Mouse (Mus musculus) T-helper 1 cell (primary cell): ENCODE measurements at regions not wholly inside any gene's neighbourhood (a gene's known extent, or its start where the extent isn't known, plus 50 kb on each side); places are given as distances from the start of the nearest gene placed in this dataset.

ENCODE experiments used
- in situ Hi-C: fragments of 300-600 bp; cut with MboI, MseI; formaldehyde crosslinking; loops from one replicate; pipeline ENCODE4 v1.15.1; 2025; ENCODE audit warnings: high pct_unique_total_duplicates

- in situ Hi-C loops = no loop called here
Observed at GRCm38 (mm10) chr16:93083142-93083541, 257.2 kb upstream of the Runx1 start.

GRCm38 (mm10) chr16:93081533-93081932 is 255.6 kb upstream of the Runx1 start:
- in situ Hi-C loops = no loop called here

- in situ Hi-C loops = no loop called here
Observed at GRCm38 (mm10) chr16:93079660-93080390, 253.9 kb upstream of the Runx1 start.

GRCm38 (mm10) chr16:93078909-93079308 is 253.0 kb upstream of the Runx1 start:
- in situ Hi-C loops = no loop called here

DNA sequence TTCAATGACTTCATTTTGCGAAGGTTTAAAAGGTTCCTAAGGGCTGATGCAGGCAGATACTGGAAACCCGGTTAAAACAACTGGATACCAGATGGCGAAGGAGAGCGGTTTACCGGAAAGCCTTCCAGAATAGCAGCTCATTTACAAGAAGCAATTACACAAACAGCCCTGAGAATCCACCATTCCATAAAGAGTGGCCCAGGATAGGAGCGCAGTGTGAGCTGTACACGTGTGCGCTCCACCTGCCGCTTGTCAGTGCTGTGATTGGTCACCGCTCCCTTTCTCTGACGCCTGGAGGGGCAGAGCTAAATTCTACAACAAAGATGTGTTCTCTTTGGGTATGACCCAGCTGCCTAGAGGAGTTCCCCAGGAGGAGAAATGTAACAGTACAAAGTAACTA is 249.5 kb upstream of the Runx1 start:
- in situ Hi-C loops = no loop called here

DNA sequence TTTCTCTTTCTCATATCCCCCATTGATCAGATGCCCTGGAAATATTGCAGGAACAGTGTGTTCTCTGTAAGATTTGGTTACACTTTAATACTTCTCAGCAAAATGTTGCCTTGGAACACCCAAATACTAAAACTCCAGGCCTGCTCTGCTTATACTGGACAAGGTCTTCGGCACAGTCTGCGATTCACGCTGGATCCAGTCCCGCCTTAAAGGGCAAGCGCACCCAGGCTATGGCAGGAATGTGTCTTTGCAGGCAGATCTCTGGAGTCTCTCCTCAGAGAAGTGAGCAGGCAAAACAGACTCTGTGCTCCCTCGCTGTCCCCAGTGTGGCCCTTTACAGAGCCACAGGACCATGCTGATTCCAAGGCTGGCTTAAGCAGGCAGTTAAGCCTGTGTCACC is 246.2 kb upstream of the Runx1 start:
- in situ Hi-C loops = loop anchor here (5.0 kb wide), 1 partner anchor 695 kb away; no protein-coding TSS in a partner anchor

DNA sequence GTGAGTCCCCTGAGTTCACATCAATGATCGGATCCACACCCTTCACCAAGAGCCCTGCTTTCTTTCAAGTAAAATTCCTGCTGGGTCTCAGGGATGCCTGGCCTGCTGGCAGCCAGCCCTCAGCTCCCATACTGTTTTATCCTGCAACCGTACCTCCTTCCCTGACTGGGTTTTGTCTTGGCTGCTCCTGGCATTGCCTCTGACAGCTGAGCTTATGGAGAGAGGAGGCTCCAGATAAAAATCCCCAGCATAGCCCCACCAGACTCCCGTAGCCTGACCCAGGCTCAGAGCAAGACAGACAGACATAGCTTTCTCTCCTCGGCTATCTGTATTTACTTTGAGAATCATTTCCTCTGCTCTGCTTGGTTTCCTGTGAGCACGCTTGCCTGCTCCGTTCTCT is 245.8 kb upstream of the Runx1 start:
- in situ Hi-C loops = loop anchor here (5.0 kb wide), 1 partner anchor 694 kb away; no protein-coding TSS in a partner anchor

DNA sequence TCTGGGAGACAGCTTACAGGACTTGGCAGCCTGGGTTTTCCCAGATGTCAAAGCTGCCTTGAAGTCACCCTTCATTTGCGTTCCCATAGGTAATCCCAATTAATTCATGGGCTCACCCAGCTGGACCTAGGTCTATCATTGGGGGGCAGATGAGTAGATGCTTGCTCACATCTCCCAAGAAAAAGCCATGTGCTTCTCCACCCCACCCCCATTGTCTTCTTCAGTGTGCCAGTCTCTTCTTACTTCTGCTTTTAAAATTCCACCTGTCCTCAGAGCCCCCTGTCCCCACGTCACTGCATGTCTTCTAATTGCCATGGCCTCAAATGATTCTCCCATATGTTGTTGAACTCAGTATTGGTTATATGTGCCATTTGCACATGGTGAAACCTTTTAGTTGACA is 240.9 kb upstream of the Runx1 start:
- in situ Hi-C loops = no loop called here

DNA sequence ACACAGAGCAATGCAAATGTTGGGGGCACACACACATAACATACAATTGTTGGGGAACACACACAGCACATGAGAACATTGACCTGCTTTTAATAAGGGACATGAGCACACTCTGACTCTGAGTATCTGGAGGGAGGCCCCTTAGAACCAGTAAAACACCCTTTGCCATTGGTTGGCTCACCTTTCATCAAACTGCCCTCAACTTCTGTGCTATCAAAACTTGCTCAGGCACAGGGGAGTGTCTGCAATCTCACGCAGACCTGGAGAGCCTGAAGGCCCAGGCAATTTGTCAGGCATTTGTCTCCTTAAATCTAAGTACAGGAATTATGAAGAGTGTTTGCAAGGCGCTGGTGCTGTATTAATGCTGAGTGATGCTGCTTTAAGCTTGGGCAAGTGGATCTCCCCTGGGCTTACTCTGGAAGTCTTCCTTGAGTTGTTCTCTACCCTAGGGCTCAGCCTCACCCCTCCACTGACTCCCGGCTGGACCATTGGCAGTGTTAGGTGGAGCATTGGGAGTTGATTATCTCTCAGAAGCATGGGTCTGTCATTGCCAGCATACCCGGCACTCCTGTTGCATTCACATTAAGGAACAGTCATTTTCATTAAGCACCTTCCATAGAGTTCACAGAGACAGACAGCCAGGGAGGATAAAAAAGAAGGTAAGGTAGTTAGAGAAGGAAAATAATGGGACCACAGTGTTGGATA is 235.7 kb upstream of the Runx1 start:
- in situ Hi-C loops = no loop called here

DNA sequence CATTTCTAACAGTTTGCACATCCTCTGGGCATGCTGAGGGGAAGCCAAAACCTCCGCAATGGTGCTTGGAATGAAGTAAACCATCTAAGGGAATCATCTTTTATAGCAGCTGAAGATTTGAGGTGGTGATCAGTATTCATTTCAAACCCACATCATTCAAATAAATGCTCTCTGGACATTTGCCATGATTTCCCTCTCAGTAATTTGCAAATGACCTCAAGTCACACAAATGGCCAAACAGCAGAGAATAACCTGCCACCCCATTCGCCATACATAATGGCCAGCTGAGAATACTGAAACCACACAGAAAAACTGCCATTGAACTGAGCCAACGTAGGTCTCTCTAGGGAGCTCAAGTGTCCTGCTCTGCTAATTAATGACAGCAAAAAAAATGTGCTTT is 230.3 kb upstream of the Runx1 start:
- in situ Hi-C loops = no loop called here

DNA sequence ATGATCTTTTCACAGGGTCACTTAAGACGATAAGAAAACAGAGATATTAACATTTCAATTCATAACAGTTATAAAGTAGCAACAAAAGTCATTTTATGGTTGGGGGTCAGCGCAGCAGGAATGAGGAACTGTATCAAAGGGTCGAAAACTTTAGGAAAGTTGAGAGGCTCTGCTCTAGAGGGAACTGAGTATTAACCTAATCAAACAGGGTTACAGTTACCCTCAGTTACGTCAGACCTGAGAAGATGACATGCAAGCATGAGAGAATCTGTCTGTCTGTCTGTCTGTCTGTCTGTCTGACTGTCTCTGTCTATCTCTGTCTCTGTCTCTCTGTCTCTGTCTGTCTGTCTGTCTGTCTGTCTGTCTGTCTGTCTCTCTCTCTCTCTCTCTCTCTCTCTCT is 229.6 kb upstream of the Runx1 start:
- in situ Hi-C loops = no loop called here

DNA sequence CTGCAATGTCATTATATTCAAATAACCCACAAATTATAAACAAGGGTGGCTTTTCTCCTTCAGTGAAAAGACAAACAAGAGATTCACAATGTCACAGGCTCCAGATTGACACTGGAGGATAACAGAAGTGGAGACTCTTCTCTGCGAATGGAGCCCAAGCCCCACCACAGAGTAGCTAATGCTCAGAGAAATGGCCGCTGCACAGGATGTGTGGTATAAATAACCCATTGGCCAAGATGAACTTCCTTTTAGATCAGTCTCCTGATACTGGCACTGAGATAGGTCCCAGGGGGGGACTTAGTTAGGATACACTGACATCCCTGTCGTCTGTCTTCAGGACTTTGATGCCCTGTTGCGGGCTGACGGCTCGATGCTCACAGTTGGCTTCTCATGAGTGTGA is 225.3 kb upstream of the Runx1 start:
- in situ Hi-C loops = no loop called here

DNA sequence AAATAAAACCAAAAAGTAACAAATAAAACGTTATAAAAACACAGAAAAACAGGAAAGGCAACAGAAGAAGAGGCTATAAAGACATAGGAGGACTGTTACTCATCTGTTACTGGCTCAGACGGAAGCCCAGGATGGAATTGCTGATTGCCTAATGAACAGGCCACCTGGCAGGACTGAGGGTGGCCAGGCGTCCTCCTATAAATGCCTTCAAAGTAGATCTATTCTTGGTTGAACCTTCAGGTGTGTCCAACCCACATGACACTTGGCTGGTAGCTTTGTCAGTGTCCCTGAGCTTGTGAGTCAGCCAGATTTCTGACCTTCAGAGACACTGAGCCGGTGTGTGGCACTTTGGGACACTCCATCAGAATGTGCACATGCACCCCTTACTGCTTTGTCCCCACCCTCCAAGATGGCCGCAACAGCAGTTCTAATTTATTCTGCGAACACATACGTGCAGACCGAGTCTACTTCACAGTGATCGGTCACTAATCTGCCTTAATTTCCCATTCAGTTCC is 222.5 kb upstream of the Runx1 start:
- in situ Hi-C loops = no loop called here

GRCm38 (mm10) chr16:93047594-93047993 is 221.6 kb upstream of the Runx1 start:
- in situ Hi-C loops = no loop called here

GRCm38 (mm10) chr16:93046221-93046620 is 220.3 kb upstream of the Runx1 start:
- in situ Hi-C loops = no loop called here

DNA sequence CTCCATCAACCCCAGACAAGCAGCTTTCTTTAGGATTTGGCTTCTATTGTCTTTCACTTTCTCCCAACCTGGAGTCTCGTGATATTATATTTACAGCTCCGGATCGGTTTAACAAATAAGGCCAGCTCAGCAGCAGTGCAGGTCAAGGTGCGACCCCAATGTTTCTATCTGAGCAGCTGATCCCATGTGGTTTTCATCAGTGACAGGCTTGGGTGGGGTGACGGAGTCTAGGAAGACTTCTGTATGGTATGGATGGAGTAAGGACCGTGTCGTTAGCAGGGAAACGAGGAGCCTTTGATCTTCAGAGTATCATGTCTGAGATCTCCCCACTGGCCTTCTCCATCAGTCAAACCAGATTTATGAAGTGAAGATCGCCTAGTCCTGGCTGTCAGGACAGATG is 217.4 kb upstream of the Runx1 start:
- in situ Hi-C loops = no loop called here

DNA sequence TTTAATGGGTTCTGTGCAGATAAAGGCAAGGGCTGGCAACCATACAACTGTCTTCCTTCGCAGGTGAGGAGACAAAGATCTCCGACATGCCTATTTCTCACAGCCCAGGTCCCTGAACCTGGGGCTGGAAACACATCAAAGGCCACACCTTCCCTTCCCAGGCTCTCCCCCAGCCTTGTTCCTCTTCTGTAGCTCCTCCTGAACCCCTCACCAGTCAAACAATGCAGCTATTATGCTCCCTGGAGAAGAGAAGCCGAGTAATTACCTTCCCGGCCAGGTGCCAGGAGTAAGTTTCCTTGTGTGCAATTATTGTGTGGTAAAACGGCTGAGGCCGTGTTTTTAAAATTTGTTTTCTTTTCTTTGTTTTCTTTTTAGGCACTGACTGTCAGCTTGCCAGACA is 217.0 kb upstream of the Runx1 start:
- in situ Hi-C loops = no loop called here

DNA sequence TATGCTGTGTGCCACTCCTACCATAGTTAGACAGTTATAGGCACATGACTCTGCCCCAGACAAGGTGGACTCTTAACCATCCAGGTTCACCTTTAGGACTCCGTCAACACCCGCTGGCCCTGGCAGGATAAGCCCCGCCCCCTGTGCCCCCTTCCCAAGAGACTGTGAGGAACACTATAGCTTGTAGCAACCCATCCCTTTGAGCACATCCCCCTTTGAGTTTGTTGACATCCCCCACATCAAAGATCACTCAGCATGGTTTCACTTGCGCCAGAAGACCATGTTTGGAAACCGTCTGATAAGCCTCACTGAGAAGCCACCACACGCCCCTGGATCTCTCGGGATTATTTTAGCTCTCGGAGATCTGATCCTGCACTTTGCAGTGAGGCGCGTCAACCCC is 216.5 kb upstream of the Runx1 start:
- in situ Hi-C loops = no loop called here

GRCm38 (mm10) chr16:93041887-93042286 is 215.9 kb upstream of the Runx1 start:
- in situ Hi-C loops = no loop called here

DNA sequence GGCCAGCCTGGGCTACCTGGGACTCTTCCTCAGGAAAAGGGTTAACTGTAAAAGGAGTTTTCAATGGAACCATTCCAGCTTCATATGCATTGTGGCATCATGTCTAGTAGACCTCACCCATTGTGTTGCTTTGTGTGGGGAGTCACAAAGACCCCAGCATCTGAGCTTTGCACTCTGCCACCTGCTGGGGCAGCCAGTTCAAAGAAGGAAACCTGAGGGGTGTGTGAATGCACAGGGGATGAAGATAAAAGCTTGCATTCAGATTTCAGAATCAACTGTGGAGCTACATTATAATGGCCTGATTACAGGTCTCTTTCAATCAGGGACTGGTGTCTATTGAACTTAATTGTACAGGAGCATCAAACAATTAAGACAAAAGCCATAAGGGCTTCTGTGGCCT is 215.4 kb upstream of the Runx1 start:
- in situ Hi-C loops = no loop called here

- in situ Hi-C loops = no loop called here
Observed at GRCm38 (mm10) chr16:93035626-93036025, 209.7 kb upstream of the Runx1 start.

GRCm38 (mm10) chr16:93033943-93034342 is 208.0 kb upstream of the Runx1 start:
- in situ Hi-C loops = no loop called here

- in situ Hi-C loops = no loop called here
Observed at GRCm38 (mm10) chr16:93031624-93032023, 205.7 kb upstream of the Runx1 start.
